Mouse (Mus musculus) ES-E14 (cell line): ENCODE data around the gene Tnpo1.

ENCODE experiments used
- CHD2 ChIP-seq: IDR thresholded peaks from 2 replicates; pipeline ENCODE4 v1.6.1; 2014; ENCODE audit warnings: mild to moderate bottlenecking, low read depth, low read length, inconsistent platforms
- MAFK ChIP-seq: IDR thresholded peaks from 2 replicates; pipeline ENCODE4 v1.6.1; 2014; ENCODE audit warnings: mild to moderate bottlenecking, low read depth, low read length, inconsistent platforms; ENCODE audit not compliant: insufficient read depth

DNA sequence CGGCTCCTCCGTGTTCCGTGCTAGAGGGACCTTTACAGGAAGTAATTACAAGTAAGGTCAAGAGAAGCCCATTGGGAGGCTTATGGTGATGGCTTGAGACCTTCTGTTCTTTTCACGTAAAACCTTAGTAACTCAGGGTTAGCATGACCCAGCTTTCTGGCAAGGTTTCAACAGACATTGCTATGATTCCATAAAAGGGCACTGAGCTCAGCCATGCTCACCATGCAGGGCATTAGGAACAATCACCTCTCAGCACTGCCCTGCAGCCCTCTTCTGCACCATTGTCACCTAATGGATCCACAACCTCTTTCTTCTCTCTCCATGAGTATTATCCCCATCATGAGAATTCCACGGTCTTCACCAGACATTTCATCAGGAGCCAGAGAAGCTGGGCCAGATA is 45.5 kb upstream of the Tnpo1 start:
- TF ChIP-seq CHD2 (no peak), MAFK (no peak)
